Comparison of ENCODE assay signal across 16 mouse cellular contexts in genomic region chr6:148615442-148615841, GRCm38 (mm10).
A peak's percentile ranks its signal among the peaks of the same experiment; 100 is the strongest.
DNase-seq lines count a peak whose midpoint lies in the region; ATAC-seq and TF ChIP-seq lines count a peak whose summit lies in the region.
"Had no signal": no experiment of that assay in that cellular context is flagged by ENCODE, and none has a peak within 500 bp of the region (broad histone marks: within the 10 kb centered on the region; RNA-seq: fewer than 3 reads in every experiment).

No protein-coding gene starts in this region.

- H3K4me1 ChIP-seq in erythroblast, embryonic 14.5 days (ENCODE audit: control insufficient read depth) = peaks cover 57% of the 10 kb centered on the region
- H3K4me1 ChIP-seq in liver, embryonic 11.5 days (replicated peaks; ENCODE audit: control insufficient read depth, insufficient read depth, low read length) = peaks cover 22% of the 10 kb centered on the region
- peaks cover 12% of the 10 kb centered on the region; the same call in 1 of the 2 replicates for H3K4me1 ChIP-seq in heart, embryonic 16.5 days (ENCODE audit: control insufficient read depth, insufficient read depth, low read length)
- peaks cover 6% of the 10 kb centered on the region; the same call in 1 of the 2 replicates for H3K4me1 ChIP-seq in stomach, embryonic 15.5 days
- no peaks in the 10 kb centered on the region for H3K4me1 ChIP-seq in midbrain, postnatal 0 days (ENCODE audit: insufficient read depth, low read length)
- H3K4me1 ChIP-seq: hindbrain, embryonic 13.5 days; limb, embryonic 15.5 days had no signal

- no peaks in the 10 kb centered on the region for H3K9me3 ChIP-seq in erythroblast, embryonic 14.5 days (ENCODE audit: control insufficient read depth, low read length)
- no peaks in the 10 kb centered on the region for H3K9me3 ChIP-seq in liver, embryonic 11.5 days (ENCODE audit: control insufficient read depth, low read length)
- no peaks in the 10 kb centered on the region for H3K9me3 ChIP-seq in heart, embryonic 16.5 days (replicated peaks; ENCODE audit: control insufficient read depth, low read length)
- no peaks in the 10 kb centered on the region for H3K9me3 ChIP-seq in stomach, embryonic 15.5 days
- no peaks in the 10 kb centered on the region for H3K9me3 ChIP-seq in midbrain, postnatal 0 days (ENCODE audit: low read length)
- H3K9me3 ChIP-seq: hindbrain, embryonic 13.5 days; limb, embryonic 15.5 days had no signal

- 8% methylated on average over 3 of the region's 3 CpGs for WGBS in liver, embryonic 11.5 days
- WGBS in heart, embryonic 16.5 days = 13% methylated on average over 3 of the region's 3 CpGs
- WGBS in stomach, embryonic 15.5 days = 18% methylated on average over 3 of the region's 3 CpGs
- 26% methylated on average over 3 of the region's 3 CpGs for WGBS in midbrain, postnatal 0 days

- no peak overlapping the region for H3K9ac ChIP-seq in liver, embryonic 11.5 days (ENCODE audit: low read depth, low read length)
- no peak overlapping the region for H3K9ac ChIP-seq in heart, embryonic 16.5 days (ENCODE audit: low read length)
- no peak overlapping the region for H3K9ac ChIP-seq in stomach, embryonic 15.5 days
- H3K9ac ChIP-seq in midbrain, postnatal 0 days (replicated peaks; ENCODE audit: low read length, poor library complexity, severe bottlenecking) = no peak overlapping the region
- H3K9ac ChIP-seq: hindbrain, embryonic 13.5 days; limb, embryonic 15.5 days had no signal

- peak overlapping the region; percentile 55 for H3K4me2 ChIP-seq in liver, embryonic 11.5 days
- H3K4me2 ChIP-seq in heart, embryonic 16.5 days (ENCODE audit: low read depth, low read length) = peak overlapping the region; percentile 23
- 0 out of 2 replicates have a peak overlapping the region, but pooled peaks have one; percentile 10 for H3K4me2 ChIP-seq in stomach, embryonic 15.5 days
- no peak overlapping the region for H3K4me2 ChIP-seq in midbrain, postnatal 0 days (ENCODE audit: low read depth, low read length, poor library complexity, severe bottlenecking)
- H3K4me2 ChIP-seq: hindbrain, embryonic 13.5 days; limb, embryonic 15.5 days; midbrain, embryonic 11.5 days had no signal

- ATAC-seq in erythroblast, adult 5-6 weeks (replicated peaks; ENCODE audit: low FRiP score, poor library complexity, severe bottlenecking) = no peak
- ATAC-seq in liver, embryonic 11.5 days (replicated peaks; ENCODE audit: low FRiP score) = no peak
- 0 out of 2 replicates have a peak, but pooled peaks have one; percentile 52 for ATAC-seq in heart, embryonic 16.5 days (replicated peaks; ENCODE audit: extremely low read depth, insufficient read depth, low FRiP score)
- ATAC-seq in stomach, embryonic 15.5 days (ENCODE audit: insufficient read depth, low FRiP score, low read depth) = no peak
- no peak for ATAC-seq in midbrain, postnatal 0 days (ENCODE audit: low FRiP score)
- ATAC-seq: activated CD4-positive, CD25-positive, alpha-beta regulatory T cell, adult 4 months had no signal

- peak overlapping the region; percentile 23 for H3K4me3 ChIP-seq in erythroblast, embryonic 14.5 days (replicated peaks)
- H3K4me3 ChIP-seq in liver, embryonic 11.5 days (ENCODE audit: low read depth, low read length) = no peak overlapping the region
- no peak overlapping the region for H3K4me3 ChIP-seq in heart, embryonic 16.5 days (ENCODE audit: low read length)
- no peak overlapping the region for H3K4me3 ChIP-seq in stomach, embryonic 15.5 days (replicated peaks)
- H3K4me3 ChIP-seq in layer of hippocampus, adult 2 months = no peak overlapping the region
- no peak overlapping the region for H3K4me3 ChIP-seq in midbrain, postnatal 0 days (ENCODE audit: low read depth, low read length)
- H3K4me3 ChIP-seq: hindbrain, embryonic 13.5 days; limb, embryonic 15.5 days had no signal

- DNase-seq in liver, embryonic 11.5 days (ENCODE audit: low spot score) = no peak
- DNase-seq in liver = no peak
- no peak for DNase-seq in layer of hippocampus, adult 2 months (ENCODE audit: low spot score in 2 of 2)
- DNase-seq in midbrain, postnatal 0 days (ENCODE audit: low spot score) = no peak
- DNase-seq: gastrocnemius, postnatal 25 days; kidney, adult 8-10 months; spleen, adult 18-20 months; thymus, adult 2 months had no signal

- H3K27me3 ChIP-seq in erythroblast, embryonic 14.5 days (ENCODE audit: control insufficient read depth) = no peaks in the 10 kb centered on the region
- no peaks in the 10 kb centered on the region for H3K27me3 ChIP-seq in liver, embryonic 11.5 days (replicated peaks; ENCODE audit: control insufficient read depth, insufficient read depth, low read length)
- no peaks in the 10 kb centered on the region for H3K27me3 ChIP-seq in heart, embryonic 16.5 days (ENCODE audit: control insufficient read depth, insufficient read depth, low read length)
- no peaks in the 10 kb centered on the region for H3K27me3 ChIP-seq in stomach, embryonic 15.5 days (replicated peaks)
- no peaks in the 10 kb centered on the region for H3K27me3 ChIP-seq in midbrain, postnatal 0 days (ENCODE audit: insufficient read depth, low read length)
- H3K27me3 ChIP-seq: hindbrain, embryonic 13.5 days; limb, embryonic 15.5 days had no signal

- TF ChIP-seq CTCF in layer of hippocampus, adult 2 months (conservative IDR thresholded peaks at IDR 0.05) = no peak
- no peak for TF ChIP-seq CTCF in midbrain, postnatal 0 days (IDR thresholded peaks at IDR 0.05)

- H3K27ac ChIP-seq in liver, embryonic 11.5 days (ENCODE audit: low read depth, low read length) = peak overlapping the region; percentile 36; the same call in 1 of the 2 replicates
- H3K27ac ChIP-seq in heart, embryonic 16.5 days (ENCODE audit: low read length) = peak overlapping the region; percentile 27; the same call in 1 of the 2 replicates
- no peak overlapping the region; the same call in 1 of the 2 replicates for H3K27ac ChIP-seq in stomach, embryonic 15.5 days
- H3K27ac ChIP-seq in layer of hippocampus, adult 2 months = no peak overlapping the region
- no peak overlapping the region for H3K27ac ChIP-seq in midbrain, postnatal 0 days (ENCODE audit: low read depth, low read length)
- H3K27ac ChIP-seq: hindbrain, embryonic 13.5 days; limb, embryonic 15.5 days had no signal

- H3K36me3 ChIP-seq in erythroblast, embryonic 14.5 days (ENCODE audit: control insufficient read depth) = no peaks in the 10 kb centered on the region
- H3K36me3 ChIP-seq in liver, embryonic 11.5 days (ENCODE audit: control insufficient read depth, insufficient read depth, low read length) = no peaks in the 10 kb centered on the region
- H3K36me3 ChIP-seq in heart, embryonic 16.5 days (ENCODE audit: control insufficient read depth, insufficient read depth) = no peaks in the 10 kb centered on the region
- no peaks in the 10 kb centered on the region for H3K36me3 ChIP-seq in stomach, embryonic 15.5 days
- no peaks in the 10 kb centered on the region for H3K36me3 ChIP-seq in midbrain, postnatal 0 days (ENCODE audit: insufficient read depth, low read length)
- H3K36me3 ChIP-seq: hindbrain, embryonic 13.5 days; limb, embryonic 15.5 days had no signal

Comparison
In these comparisons a context has a peak if more than half of its experiments do, and no peak if none do; other contexts are left out.
1. H3K27ac ChIP-seq: peak in liver, embryonic 11.5 days (single experiment) and heart, embryonic 16.5 days (single experiment); none in stomach, embryonic 15.5 days (single experiment), layer of hippocampus, adult 2 months (single experiment) and midbrain, postnatal 0 days (single experiment).